Mouse (Mus musculus) hindbrain, embryonic 10.5 days (tissue): ENCODE data around the gene Bcat1. TPM values are rescaled to one million over a fixed set of nuclear protein-coding genes. Genes with fewer than 3 reads are reported as not detected.
A peak's percentile ranks its signal among the peaks of the same experiment; 100 is the strongest.

Experiments used
- DNase-seq: peaks from one replicate; pipeline ENCODE4 v3.0.0-alpha.2; 2017; ENCODE audit warnings: low spot score
- H3K27ac ChIP-seq: fragments of 300-500 bp; sonication (generic); 2 replicates; pipeline ENCODE4 v1.5.1; 2016; ENCODE audit warnings: mild to moderate bottlenecking, moderate library complexity
- H3K27me3 ChIP-seq: fragments of 300-500 bp; sonication (generic); 2 replicates; pipeline ENCODE4 v1.6.1; 2016; ENCODE audit warnings: mild to moderate bottlenecking; ENCODE audit not compliant: poor library complexity, insufficient read depth, severe bottlenecking
- H3K36me3 ChIP-seq: fragments of 300-500 bp; sonication (generic); 2 replicates; pipeline ENCODE4 v1.6.1; 2016; ENCODE audit warnings: mild to moderate bottlenecking, moderate library complexity
- H3K4me1 ChIP-seq: fragments of 300-500 bp; sonication (generic); replicated peaks from 2 replicates; pipeline ENCODE4 v1.6.1; 2016; ENCODE audit warnings: mild to moderate bottlenecking
- H3K4me3 ChIP-seq: fragments of 300-500 bp; sonication (generic); 2 replicates; pipeline ENCODE4 v1.5.1; 2016; ENCODE audit warnings: mild to moderate bottlenecking, moderate library complexity
- H3K9me3 ChIP-seq: fragments of 300-500 bp; sonication (generic); 2 replicates; pipeline ENCODE4 v1.6.1; 2016; ENCODE audit warnings: mild to moderate bottlenecking, moderate library complexity
- WGBS: fragments of 180-500 bp; shearing (Covaris S2); methylation state at CpG from one replicate; pipeline ENCODE4 v1.1.7; 2016; 5-methylcytosine and 5-hydroxymethylcytosine counted together
- polyA plus RNA-seq: library from polyadenylated mRNA; unstranded; fragments of >200 nt; fragmentation: Nextera tagmentation; extraction: Ambion mirVana; gene quantifications from 2 replicates; pipeline ENCODE4 v1.2.1, GENCODE M21; 2016

Gene Bcat1
- polyA plus RNA-seq: 123 and 134 TPM in 2 replicates

GRCm38 (mm10) chr6:145075548-145076224, at the start of gene Bcat1:
Gene Bcat1, minus strand, starts transcription at chr6:145076184.
- Histone ChIP-seq H3K9me3 (no peaks in the 10 kb centered on the region), H3K27me3 (peaks cover 7% of the 10 kb centered on the region; the same call in 1 of the 2 replicates), H3K4me1 (peaks cover 25% of the 10 kb centered on the region; the same call in 1 of the 2 replicates), H3K36me3 (no peaks in the 10 kb centered on the region), H3K4me3 (peak within 1 kb of the TSS; percentile 74), H3K27ac (peak within 1 kb of the TSS; percentile 92)
- WGBS: under 1% methylated on average over 39 of the region's 39 CpGs
- DNase-seq: peak; percentile 82

GRCm38 (mm10) chr6:145125591-145126113, 49.7 kb upstream of the Bcat1 start:
- no peak overlapping the region for H3K27ac ChIP-seq
- H3K4me1 ChIP-seq: peaks cover 16% of the 10 kb centered on the region
- no peak for DNase-seq
- WGBS: 73% methylated on average over 7 of the region's 7 CpGs
- H3K36me3 ChIP-seq: no peaks in the 10 kb centered on the region
- H3K27me3 ChIP-seq: peaks cover 14% of the 10 kb centered on the region
- no peak overlapping the region for H3K4me3 ChIP-seq
- peaks cover 8% of the 10 kb centered on the region for H3K9me3 ChIP-seq

- WGBS: 78% methylated on average over 1 of the region's 1 CpGs
- no peak for DNase-seq
Observed at GRCm38 (mm10) chr6:145124621-145125020, 48.6 kb upstream of the Bcat1 start.

GRCm38 (mm10) chr6:145123136-145124060, 47.4 kb upstream of the Bcat1 start:
- 84% methylated on average over 11 of the region's 11 CpGs for WGBS
- H3K4me3 ChIP-seq: no peak overlapping the region
- H3K27me3 ChIP-seq: peaks cover 17% of the 10 kb centered on the region
- no peak overlapping the region for H3K27ac ChIP-seq
- H3K9me3 ChIP-seq: peaks cover 8% of the 10 kb centered on the region
- no peaks in the 10 kb centered on the region for H3K36me3 ChIP-seq
- DNase-seq: no peak
- peaks cover 19% of the 10 kb centered on the region for H3K4me1 ChIP-seq

More at GRCm38 (mm10) chr6:145124621-145125020, 48.6 kb upstream of the Bcat1 start:
- Histone ChIP-seq H3K27ac (no peak overlapping the region), H3K36me3 (no peaks in the 10 kb centered on the region), H3K9me3 (peaks cover 8% of the 10 kb centered on the region), H3K4me1 (peaks cover 19% of the 10 kb centered on the region), H3K4me3 (no peak overlapping the region), H3K27me3 (peaks cover 17% of the 10 kb centered on the region)

- DNase-seq: no peak
- peaks cover 6% of the 10 kb centered on the region for H3K9me3 ChIP-seq
- no peak overlapping the region for H3K4me3 ChIP-seq
- peaks cover 17% of the 10 kb centered on the region for H3K27me3 ChIP-seq
- H3K27ac ChIP-seq: no peak overlapping the region
- WGBS: 65% methylated on average over 8 of the region's 8 CpGs
- H3K4me1 ChIP-seq: peaks cover 19% of the 10 kb centered on the region
- H3K36me3 ChIP-seq: no peaks in the 10 kb centered on the region
Observed at GRCm38 (mm10) chr6:145122423-145123059, 46.6 kb upstream of the Bcat1 start.

- Histone ChIP-seq H3K36me3 (no peaks in the 10 kb centered on the region), H3K4me3 (no peak overlapping the region), H3K27ac (peak overlapping the region; percentile 67), H3K27me3 (peaks cover 17% of the 10 kb centered on the region), H3K4me1 (peaks cover 22% of the 10 kb centered on the region), H3K9me3 (no peaks in the 10 kb centered on the region)
- DNase-seq: peak; percentile 16
- 40% methylated on average over 21 of the region's 21 CpGs for WGBS
Observed at GRCm38 (mm10) chr6:145121590-145122420, 45.8 kb upstream of the Bcat1 start.

- H3K36me3 ChIP-seq: no peaks in the 10 kb centered on the region
- H3K27ac ChIP-seq: peak overlapping the region; percentile 67; the same call in 1 of the 2 replicates
- DNase-seq: no peak
- H3K27me3 ChIP-seq: peaks cover 17% of the 10 kb centered on the region
- no peak overlapping the region for H3K4me3 ChIP-seq
- H3K4me1 ChIP-seq: peaks cover 30% of the 10 kb centered on the region
- 44% methylated on average over 18 of the region's 18 CpGs for WGBS
- H3K9me3 ChIP-seq: no peaks in the 10 kb centered on the region
Observed at GRCm38 (mm10) chr6:145120787-145121589, 45.0 kb upstream of the Bcat1 start.

- peaks cover 17% of the 10 kb centered on the region for H3K27me3 ChIP-seq
- no peak overlapping the region for H3K4me3 ChIP-seq
- WGBS: 73% methylated on average over 2 of the region's 2 CpGs
- H3K4me1 ChIP-seq: peaks cover 32% of the 10 kb centered on the region
- DNase-seq: no peak
- no peak overlapping the region for H3K27ac ChIP-seq
- H3K9me3 ChIP-seq: no peaks in the 10 kb centered on the region
- H3K36me3 ChIP-seq: no peaks in the 10 kb centered on the region
Observed at GRCm38 (mm10) chr6:145120086-145120485, 44.1 kb upstream of the Bcat1 start.

- peak; percentile 57 for DNase-seq
- H3K27ac ChIP-seq: peak overlapping the region; percentile 88
- WGBS: 5% methylated on average over 4 of the region's 4 CpGs
- H3K4me1 ChIP-seq: peaks cover 21% of the 10 kb centered on the region
- H3K36me3 ChIP-seq: no peaks in the 10 kb centered on the region
- peaks cover 7% of the 10 kb centered on the region; the same call in 1 of the 2 replicates for H3K27me3 ChIP-seq
- H3K9me3 ChIP-seq: no peaks in the 10 kb centered on the region
- H3K4me3 ChIP-seq: peak overlapping the region; percentile 24; the same call in 1 of the 2 replicates
Observed at GRCm38 (mm10) chr6:145116098-145116672, 40.2 kb upstream of the Bcat1 start.

- Histone ChIP-seq H3K36me3 (no peaks in the 10 kb centered on the region), H3K4me3 (peak within 1 kb of the TSS; percentile 24; the same call in 1 of the 2 replicates), H3K27me3 (peaks cover 2% of the 10 kb centered on the region; the same call in 1 of the 2 replicates), H3K9me3 (no peaks in the 10 kb centered on the region), H3K4me1 (peaks cover 15% of the 10 kb centered on the region), H3K27ac (peak within 1 kb of the TSS; percentile 88)
- WGBS: 71% methylated on average over 6 of the region's 6 CpGs
- DNase-seq: no peak
Observed at GRCm38 (mm10) chr6:145115476-145116097, 39.6 kb upstream of the Bcat1 start, which contains the start of gene Lrmp. Gene Lrmp, plus strand, starts transcription at chr6:145115653.
